Mouse (Mus musculus) embryonic stem cell, embryonic (primary cell): ENCODE results near the gene Hps3.
"Not testable (repeated sequence)": the region's sequence is repeated elsewhere in the genome, so short reads cannot be mapped to it uniquely, and the experiment has no call there.

Experiments
- CTCF ChIA-PET, 4 experiments: fragments of 300-600 bp in 2 of 4; fragments of 350-600 bp in 2 of 4; sonication (Branson Sonifier 250); formaldehyde crosslinking; loops; one replicate each; lab custom pipeline; 2022; ENCODE audit warnings: inconsistent platforms in 2 of 4; lab: Charles Lee
- POLR2A ChIA-PET, 4 experiments: fragments of 300-600 bp in 2 of 4; fragments of 350-600 bp in 2 of 4; sonication (Branson Sonifier 250); formaldehyde crosslinking; loops; one replicate each; lab custom pipeline; 2022; ENCODE audit warnings: antibody characterized with exemption in 4 of 4, inconsistent platforms in 1 of 4; lab: Charles Lee

Gene Hps3

DNA sequence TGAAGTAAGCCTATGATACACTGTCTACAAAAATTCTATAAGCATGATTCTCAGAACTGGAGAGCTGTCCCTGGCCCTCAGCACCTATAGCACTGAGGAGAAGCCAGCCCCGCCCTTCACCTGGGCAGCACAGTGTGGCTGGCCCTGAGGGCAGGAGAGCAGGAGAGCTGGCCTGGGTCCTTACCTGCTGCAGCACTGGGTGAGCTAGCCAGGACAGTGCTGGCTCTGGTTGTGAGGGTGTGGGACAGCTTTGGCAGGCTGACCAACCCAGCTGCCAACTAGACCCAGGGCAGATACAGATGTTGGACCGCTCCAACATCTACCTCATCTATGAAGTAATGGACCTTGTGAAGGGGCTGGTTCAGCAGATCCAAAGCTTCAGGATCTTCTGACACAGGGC is 20.7 kb downstream of the Hps3 start:
- ChIA-PET POLR2A (interaction anchor here in 1 of 4 experiments (1.1 kb wide), 1 partner anchor 9 kb away, joined by 3 read pairs; no protein-coding TSS in a partner anchor), CTCF (no interaction called here)

DNA sequence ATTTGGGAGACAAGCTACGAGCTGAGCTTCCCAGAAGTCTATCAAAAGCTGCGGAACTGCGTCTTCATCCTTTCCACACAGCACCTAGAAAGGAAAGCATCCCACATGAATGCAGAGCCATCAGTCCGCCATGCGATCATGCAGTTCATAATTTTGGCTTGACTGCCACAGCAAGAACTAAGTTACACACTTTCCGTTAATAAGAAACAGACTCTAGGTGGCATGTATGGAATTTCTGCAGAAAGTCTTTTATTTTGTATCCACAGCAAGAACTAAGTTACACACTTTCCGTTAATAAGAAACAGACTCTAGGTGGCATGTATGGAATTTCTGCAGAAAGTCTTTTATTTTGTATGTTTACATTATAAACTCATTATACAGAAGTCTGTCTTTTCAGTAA is 24.2 kb downstream of the Hps3 start:
- CTCF ChIA-PET, POLR2A ChIA-PET: not testable (repeated sequence)

DNA sequence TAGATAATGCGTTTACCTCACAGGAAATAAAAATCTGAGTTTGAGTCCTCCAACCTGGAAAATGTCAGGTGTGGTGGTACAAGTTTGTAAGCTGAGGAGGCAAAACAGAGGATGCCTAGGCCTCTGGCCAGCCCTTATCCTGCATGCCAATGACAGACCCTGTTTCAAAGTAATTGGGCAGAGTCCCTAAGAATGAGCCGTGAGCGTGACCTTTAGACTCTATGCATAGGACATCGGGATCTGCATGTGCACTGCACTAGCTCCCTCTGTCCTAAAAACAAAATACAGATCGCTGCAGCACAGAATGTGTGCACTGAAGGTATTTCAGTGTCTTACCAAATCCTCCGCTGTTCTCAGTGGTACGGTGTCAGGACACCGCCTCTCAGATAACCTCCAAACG is 24.7 kb downstream of the Hps3 start:
- CTCF ChIA-PET, result no interaction called here
- POLR2A ChIA-PET, result interaction anchor here in 1 of 4 experiments (0.6 kb wide), 1 partner anchor 29 kb away, joined by 3 read pairs; no protein-coding TSS in a partner anchor

- CTCF ChIA-PET, result no interaction called here
Measured at GRCm38 (mm10) chr3:20007759-20008158, 27.4 kb downstream of the Hps3 start.

DNA sequence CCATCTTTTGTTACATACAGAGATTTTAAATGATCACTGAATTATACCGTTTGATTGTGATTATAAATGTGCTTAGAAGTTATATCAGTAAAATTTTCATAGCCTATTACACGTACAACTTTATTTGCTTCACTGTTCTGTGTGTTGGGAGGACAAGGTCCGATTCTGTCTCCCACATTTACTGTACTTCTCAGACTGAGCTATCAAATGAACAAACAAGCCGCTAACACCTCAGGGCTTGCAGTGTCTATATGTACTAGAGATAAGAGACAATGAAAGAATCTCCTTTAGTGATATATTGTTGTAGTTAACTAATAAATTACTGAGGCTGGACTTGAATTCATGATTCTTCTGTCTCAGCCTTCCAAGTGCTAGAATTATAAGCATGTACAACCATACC is 27.8 kb downstream of the Hps3 start:
- CTCF ChIA-PET, result no interaction called here
- POLR2A ChIA-PET, result no interaction called here

More at GRCm38 (mm10) chr3:20007759-20008158, 27.4 kb downstream of the Hps3 start:
- POLR2A ChIA-PET, result interaction anchor here in 1 of 4 experiments (1.1 kb wide), 1 partner anchor 50 kb away, joined by 3 read pairs; the partner anchor contains the start of gene Hltf

DNA sequence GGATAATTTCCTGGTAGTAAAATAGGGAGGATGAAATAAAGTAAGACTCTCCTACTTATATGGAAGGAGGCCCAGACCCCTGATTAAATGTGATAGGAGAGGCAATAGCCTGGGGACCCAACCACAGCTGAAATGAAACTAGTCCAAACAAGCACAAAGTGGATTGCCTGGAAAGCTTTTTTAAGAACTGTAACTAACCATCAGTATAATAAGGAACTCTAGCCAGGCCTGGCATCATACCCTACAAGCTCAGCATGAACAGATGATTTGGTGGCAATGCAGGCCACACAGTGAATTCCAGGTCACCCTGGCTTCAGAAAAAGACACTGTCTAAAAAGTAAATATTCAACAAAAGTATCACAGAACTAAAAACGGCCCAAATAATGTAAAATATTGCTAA is 29.5 kb downstream of the Hps3 start:
- POLR2A ChIA-PET, result no interaction called here
- CTCF ChIA-PET, result no interaction called here

- POLR2A ChIA-PET, result interaction anchor here in 1 of 4 experiments (1.6 kb wide), 1 partner anchor 19 kb away, joined by 3 read pairs; no protein-coding TSS in a partner anchor
- CTCF ChIA-PET, result interaction anchor here in 1 of 4 experiments (0.6 kb wide), 1 partner anchor 103 kb away, joined by 3 read pairs; no protein-coding TSS in a partner anchor
Measured at GRCm38 (mm10) chr3:20004422-20004821, 30.7 kb downstream of the Hps3 start.

- ChIA-PET POLR2A (interaction anchor here in 3 of 4 experiments (0.7 to 1.6 kb wide), 4 partner anchors 11 to 54 kb away, joined by 3 to 5 read pairs (median 3); partner anchors contain the start of gene Hltf (in 1 of the 3)), CTCF (interaction anchor here in 3 of 4 experiments (0.7 to 1.2 kb wide), 4 partner anchors 13 to 440 kb away, joined by 3 read pairs; no protein-coding TSS in a partner anchor)
Measured at GRCm38 (mm10) chr3:20002786-20003185, 32.3 kb downstream of the Hps3 start.

DNA sequence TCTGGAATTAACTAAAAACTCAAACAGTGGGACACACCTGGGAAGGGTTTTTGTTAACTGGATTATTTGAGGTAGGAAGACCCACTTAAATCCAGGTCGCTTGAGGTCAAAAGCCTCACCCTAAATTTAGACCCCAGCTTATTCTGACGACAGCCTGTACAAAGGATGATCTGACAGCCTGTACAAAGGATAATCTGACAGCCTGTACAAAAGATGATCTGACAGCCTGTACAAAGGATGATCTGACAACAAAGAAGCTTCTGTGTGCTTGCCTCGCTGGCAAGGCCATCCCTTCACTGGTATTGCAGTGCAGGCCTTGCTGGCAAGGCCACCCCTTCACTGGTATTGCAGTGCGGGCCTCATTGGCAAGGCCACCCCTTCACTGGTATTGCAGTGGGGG is 34.3 kb downstream of the Hps3 start:
- ChIA-PET POLR2A (no interaction called here), CTCF (no interaction called here)

GRCm38 (mm10) chr3:19999551-19999950 is 35.6 kb downstream of the Hps3 start:
- POLR2A ChIA-PET, result no interaction called here
- CTCF ChIA-PET, result no interaction called here

GRCm38 (mm10) chr3:19992388-19992787 is 42.7 kb downstream of the Hps3 start:
- POLR2A ChIA-PET, result no interaction called here
- CTCF ChIA-PET, result interaction anchor here in 1 of 4 experiments (0.6 kb wide), 1 partner anchor 696 kb away, joined by 5 read pairs; no protein-coding TSS in a partner anchor

DNA sequence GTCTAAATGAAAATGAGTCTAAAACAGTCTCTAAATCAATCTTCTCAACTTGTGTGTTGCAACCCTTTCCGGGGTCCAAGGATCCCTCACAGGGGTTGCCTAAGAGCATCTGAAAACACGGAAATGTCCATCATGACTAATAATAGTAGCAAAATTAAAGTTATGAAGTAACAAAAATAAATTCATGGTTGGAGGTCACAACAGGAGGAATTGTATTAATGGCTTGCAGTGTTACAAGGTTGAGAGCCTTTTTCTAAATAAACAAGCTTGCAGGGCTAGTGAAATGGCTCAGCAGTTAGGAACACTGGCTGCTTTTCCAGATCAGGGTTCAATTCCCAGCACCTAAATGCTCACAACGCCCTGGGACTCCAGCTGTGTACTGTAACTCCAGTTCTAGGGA is 45.1 kb downstream of the Hps3 start:
- POLR2A ChIA-PET, result no interaction called here
- CTCF ChIA-PET, result interaction anchor here in 1 of 4 experiments (0.7 kb wide), 1 partner anchor 106 kb away, joined by 23 read pairs; no protein-coding TSS in a partner anchor

DNA sequence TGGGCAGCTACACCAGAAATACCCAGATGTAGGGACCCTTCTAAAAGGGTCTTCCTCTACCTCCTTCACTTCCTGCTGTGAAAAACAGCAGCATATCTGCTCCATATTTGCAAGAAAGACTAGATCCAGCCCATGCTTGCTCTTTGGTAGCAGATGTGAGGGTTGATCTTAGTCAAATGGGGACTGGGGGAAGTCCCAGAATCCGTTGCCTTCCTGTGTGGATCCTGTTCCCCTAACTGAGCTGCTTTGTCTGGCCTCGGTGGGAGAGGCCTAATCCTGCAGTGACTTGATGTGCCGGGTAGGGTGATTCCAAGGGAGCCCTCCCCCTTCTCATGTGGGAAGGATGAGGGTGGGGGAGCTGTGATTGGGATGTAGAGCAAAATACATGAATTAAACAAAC is 49.0 kb downstream of the Hps3 start:
- ChIA-PET CTCF (no interaction called here), POLR2A (no interaction called here)

GRCm38 (mm10) chr3:19982846-19983245 is 52.3 kb downstream of the Hps3 start:
- POLR2A ChIA-PET, result no interaction called here
- CTCF ChIA-PET, result interaction anchor here in 1 of 4 experiments (0.6 kb wide), 1 partner anchor 1392 kb away, joined by 5 read pairs; no protein-coding TSS in a partner anchor

DNA sequence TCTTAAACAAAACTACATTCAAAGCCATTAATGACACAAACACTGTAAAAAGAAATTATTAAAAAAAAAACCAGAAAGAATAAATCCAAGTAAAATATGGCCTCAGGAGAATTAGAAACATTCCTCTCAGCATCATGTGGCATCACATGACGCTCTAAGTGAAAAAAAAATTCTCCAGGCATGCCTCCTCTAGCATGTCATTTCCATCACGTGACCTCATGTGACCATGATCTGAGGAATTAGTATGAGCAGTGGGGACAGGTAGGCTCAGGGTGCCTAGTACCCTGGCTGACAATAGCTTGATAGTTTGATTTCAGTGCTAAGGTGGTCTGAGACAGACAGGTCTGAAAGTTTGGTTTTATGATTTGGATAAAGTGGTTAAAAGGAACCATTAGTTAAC is 54.0 kb downstream of the Hps3 start:
- ChIA-PET POLR2A (no interaction called here), CTCF (no interaction called here)

DNA sequence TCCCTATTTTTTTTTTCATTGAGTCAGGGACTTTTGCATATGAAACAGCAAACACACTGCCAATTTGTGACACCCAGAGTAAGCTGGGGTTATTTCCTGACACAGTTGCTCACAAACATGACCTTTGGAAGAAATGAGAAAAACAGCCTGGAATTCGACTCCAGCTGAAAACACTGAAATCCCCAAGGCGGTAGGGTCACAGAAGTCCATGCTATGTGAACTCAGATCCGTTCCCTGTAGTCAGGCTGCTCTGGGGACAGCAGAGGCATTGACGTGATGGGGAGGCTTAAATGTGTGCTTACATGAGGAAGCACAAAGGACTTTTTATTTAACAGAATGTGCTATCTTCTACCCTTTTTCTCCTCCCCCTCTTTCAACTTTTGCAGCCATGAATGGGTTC is 56.6 kb downstream of the Hps3 start:
- POLR2A ChIA-PET, result no interaction called here
- CTCF ChIA-PET, result no interaction called here

- CTCF ChIA-PET, result no interaction called here
Measured at GRCm38 (mm10) chr3:19966072-19966471, 69.0 kb downstream of the Hps3 start.

GRCm38 (mm10) chr3:19965239-19965638 is 69.9 kb downstream of the Hps3 start:
- POLR2A ChIA-PET, result no interaction called here
- CTCF ChIA-PET, result no interaction called here

More at GRCm38 (mm10) chr3:19966072-19966471, 69.0 kb downstream of the Hps3 start:
- POLR2A ChIA-PET, result no interaction called here

GRCm38 (mm10) chr3:19964625-19965188 is 70.4 kb downstream of the Hps3 start:
- CTCF ChIA-PET, result interaction anchor here in 1 of 4 experiments (0.7 kb wide), 1 partner anchor 9 kb away, joined by 3 read pairs; no protein-coding TSS in a partner anchor
- POLR2A ChIA-PET, result no interaction called here

DNA sequence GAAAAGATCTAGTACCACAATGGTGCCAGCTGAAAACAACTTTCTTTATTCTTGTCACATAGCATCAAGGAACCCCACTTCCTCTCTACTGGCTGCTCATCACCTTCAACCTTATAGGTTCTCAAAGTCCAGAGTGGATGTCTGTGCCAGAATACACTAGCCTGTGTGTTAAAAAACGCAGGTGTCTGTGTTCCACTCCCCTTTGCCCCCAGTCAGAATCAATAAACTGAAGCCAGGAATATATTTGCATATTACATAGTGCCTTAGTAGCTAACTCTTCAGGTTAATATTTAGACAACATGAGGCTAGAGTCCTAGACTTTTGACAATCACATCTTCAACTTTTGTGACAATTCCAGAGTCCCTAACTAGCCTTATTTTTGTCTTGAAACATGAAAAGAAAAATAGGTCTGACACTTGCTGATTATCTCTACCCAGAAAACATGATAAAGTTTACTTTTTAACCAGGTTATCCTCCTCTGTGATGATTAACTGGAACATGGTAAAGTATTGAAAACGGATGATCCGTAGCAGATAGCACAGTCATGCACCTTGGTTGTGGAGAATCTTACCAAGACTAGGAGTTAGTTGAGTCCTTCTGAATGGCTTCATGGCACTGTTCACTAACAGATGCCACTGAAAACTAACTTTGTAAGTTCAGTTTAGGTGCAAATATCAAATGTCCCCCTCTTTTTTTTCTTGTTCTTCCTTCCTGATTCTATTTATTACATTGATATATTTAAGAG is 72.2 kb downstream of the Hps3 start:
- POLR2A ChIA-PET, result no interaction called here

More for the DNA sequence above, 72.2 kb downstream of the Hps3 start:
- CTCF ChIA-PET, result interaction anchor here in 1 of 4 experiments (0.6 kb wide), 1 partner anchor 227 kb away, joined by 5 read pairs; no protein-coding TSS in a partner anchor
